Mouse (Mus musculus): Measurements from ENCODE around the gene Exosc10. TPM values are rescaled to one million over a fixed set of nuclear protein-coding genes. Genes with fewer than 3 reads are reported as not detected.

Exosc10 gene
- total RNA-seq, 2 experiments from 2014 or later = 21.0 to 21.6 TPM

DNA sequence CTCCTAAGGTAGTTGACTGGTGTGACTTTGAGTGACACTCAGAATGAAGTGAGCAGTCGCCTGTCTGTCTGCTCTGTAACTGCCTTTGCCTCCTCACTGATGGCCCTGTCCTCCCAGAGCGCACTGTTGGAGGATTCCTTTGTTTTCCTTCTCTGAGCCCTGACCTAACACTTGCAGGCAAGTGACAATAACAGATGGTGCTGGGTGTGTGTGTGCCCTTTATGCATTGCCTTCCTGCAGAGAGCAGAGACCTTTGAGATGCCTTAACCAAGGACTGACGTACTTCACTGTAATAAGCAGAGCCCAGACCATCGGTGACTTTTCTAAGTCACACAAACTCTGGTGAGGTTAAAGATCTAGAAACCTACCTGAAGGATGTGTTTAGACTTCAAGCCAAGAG lies 26.9 kb upstream of the Exosc10 start:
- no peak for TF ChIP-seq CTCF (IDR thresholded peaks at IDR 0.05)
- intact Hi-C loops (cut with DNase I) = no loop called here
- DNase-seq = no peak
- Histone ChIP-seq H3K27ac (peak overlapping the region; percentile 73), H3K4me3 (no peak overlapping the region)

DNA sequence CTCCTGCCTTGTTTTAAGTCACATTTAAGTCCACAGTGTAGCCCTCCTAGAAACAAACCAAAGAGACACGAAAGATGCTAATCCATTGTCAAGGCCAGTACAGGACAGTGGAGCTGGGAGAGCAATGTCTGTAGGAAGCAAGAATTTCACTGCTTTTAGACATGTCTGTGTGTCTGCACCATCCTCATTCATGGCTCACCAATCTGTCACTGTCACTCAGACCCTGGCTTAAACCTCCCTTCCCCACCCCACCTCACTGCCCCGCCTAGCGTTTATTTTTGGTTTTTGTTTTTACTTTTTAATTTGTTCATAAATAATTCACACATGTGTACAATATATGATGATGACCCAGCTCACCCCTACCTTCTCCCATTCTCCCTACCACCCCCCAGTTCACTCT lies 25.7 kb upstream of the Exosc10 start:
- peak overlapping the region; percentile 73 for H3K27ac ChIP-seq
- TF ChIP-seq CTCF (IDR thresholded peaks at IDR 0.05) = no peak
- no peak overlapping the region for H3K4me3 ChIP-seq
- intact Hi-C loops (cut with DNase I) = no loop called here
- no peak for DNase-seq

DNA sequence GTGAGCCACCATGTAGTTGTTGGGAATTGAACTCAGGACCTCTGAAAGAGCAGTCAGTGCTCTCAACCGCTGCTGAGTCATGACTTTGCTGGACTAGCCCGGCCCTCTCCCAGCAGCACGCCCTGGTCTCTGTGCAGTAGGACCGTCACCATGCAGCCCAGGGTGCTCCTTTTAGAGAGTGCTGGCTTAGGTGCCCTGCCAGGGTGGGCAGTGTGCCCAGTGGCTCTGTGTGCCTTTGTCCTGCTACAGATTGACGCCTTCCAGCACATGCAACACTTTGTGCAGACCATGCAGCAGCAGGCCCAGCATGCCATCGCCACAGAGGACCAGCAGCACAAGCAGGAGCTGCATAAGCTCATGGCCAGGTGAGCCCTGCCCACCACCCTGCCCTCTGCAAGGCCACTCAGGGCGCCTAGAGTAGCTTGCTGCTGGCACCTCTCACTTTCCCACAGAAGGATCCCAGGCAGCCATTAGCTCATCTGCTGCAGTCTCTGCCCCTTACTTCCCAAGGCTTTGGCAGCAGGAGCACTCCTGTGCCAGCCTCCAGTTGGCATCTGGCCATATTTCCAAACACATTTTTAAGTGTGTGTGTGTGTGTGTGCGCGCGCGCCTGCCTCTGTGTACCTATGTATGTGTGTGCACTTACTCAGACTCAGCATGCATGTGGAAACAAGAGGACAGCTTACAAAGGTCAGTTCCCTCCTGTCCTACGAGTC lies 24.5 kb upstream of the Exosc10 start:
- Histone ChIP-seq H3K4me3 (no peak overlapping the region), H3K27ac (no peak overlapping the region)
- no peak for TF ChIP-seq CTCF (IDR thresholded peaks at IDR 0.05)
- intact Hi-C loops (cut with DNase I) = no loop called here
- peak; percentile 48 for DNase-seq

DNA sequence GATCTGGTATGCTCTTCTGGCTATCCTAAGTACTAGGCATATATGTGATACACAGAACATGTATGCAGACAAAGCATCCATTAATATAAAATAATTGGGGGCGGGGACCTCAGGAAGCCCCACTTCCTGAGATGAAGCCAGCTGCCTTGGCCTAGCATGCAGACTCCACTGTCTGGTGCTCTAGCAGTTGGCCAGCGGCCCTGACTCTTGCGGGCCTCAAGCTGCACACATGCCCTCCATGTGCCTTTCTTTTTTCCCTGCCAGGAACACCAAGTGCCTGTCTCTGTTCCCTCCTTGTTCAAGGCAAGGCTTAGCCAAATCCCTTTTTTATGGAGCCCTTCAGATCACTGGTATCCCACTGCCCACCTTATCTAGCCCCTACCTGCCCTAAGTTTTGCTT lies 22.4 kb upstream of the Exosc10 start:
- no peak for DNase-seq
- TF ChIP-seq CTCF (IDR thresholded peaks at IDR 0.05) = no peak
- intact Hi-C loops (cut with DNase I) = no loop called here
- Histone ChIP-seq H3K4me3 (no peak overlapping the region), H3K27ac (no peak overlapping the region)

DNA sequence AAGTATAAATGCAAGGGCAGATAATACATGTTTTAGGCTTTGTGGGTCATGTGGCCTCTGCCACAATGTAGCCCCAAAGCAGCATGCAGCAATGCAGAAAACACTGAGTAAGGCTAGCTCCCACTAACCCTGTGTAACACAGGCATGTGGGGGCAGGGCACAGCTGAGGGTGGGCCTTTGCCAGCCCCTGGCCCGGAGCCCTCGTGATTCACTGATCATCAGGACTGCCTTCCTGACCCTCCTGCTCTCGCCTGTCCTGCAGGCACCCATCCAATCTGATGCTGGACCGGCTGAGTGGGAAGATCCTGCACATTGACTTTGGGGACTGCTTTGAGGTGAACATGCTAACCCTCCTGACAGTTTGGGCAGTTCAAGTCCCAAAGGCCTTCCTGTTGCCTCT lies 9.1 kb upstream of the Exosc10 start:
- intact Hi-C loops (cut with DNase I) = no loop called here
- Histone ChIP-seq H3K27ac (no peak overlapping the region), H3K4me3 (no peak overlapping the region)
- no peak for DNase-seq
- TF ChIP-seq CTCF (IDR thresholded peaks at IDR 0.05) = no peak

DNA sequence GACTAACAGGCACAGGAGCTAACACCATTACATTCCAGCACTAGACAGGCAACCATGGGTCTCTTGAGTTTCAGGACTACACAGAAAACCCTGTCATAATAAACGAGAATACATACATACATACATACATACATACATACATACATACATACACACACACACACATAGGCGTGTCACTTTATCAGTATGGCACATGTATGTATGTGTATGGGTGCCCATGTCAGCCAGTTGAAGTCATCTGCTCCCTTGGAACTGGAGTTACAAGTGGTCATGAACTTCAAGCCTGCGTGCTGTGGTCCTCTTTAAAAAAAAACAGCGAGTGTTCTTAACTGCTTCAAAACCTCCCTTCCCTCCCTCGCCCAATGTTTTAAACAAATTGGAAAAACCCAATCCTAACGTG lies 463 bp upstream of the Exosc10 start:
- TF ChIP-seq CTCF (IDR thresholded peaks at IDR 0.05) = no peak
- intact Hi-C loops (cut with DNase I) = no loop called here
- Histone ChIP-seq H3K4me3 (peak overlapping the region; percentile 99), H3K27ac (peak overlapping the region; percentile 98)
- no peak for DNase-seq

DNA sequence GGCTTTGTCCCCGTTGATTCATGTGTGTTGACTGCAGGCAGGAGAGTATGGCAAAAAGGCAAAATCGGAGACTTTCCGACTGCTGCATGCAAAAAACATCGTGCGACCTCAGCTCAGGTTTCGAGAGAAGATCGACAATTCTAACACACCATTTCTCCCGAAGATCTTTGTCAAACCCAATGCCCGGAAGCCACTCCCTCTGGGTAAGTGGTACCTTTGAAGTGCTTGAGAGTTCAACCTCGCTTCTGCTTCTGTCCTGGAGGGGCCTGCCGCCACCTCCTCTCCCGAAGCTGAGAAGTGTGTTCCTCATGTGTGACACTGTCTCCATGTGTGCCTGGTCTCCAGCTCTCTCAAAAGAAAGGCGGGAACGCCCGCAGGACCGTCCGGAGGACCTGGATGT lies 4.4 kb downstream of the Exosc10 start:
- Histone ChIP-seq H3K4me3 (no peak overlapping the region), H3K27ac (no peak overlapping the region)
- no peak for DNase-seq
- TF ChIP-seq CTCF (IDR thresholded peaks at IDR 0.05) = no peak
- intact Hi-C loops (cut with DNase I) = no loop called here

DNA sequence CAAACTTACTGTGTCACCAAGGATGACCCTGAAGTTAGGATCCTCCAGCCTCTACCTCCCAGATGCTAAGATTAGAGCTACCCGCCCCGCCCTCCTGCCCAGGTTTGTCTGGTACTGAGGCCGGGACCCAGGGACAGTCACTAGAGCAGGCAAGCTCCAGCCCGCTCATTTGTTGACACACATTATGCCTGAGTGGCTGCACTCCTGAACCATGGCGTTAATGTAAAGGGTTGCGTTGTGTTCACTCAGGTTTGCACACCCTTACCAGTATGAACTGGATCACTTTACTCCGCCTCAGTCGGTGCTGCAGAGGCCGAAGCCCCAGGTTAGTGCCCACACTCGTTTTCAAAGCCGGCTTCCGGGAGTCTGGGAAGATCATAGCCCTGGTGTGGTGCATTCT lies 5.4 kb downstream of the Exosc10 start:
- DNase-seq = no peak
- Histone ChIP-seq H3K27ac (no peak overlapping the region), H3K4me3 (no peak overlapping the region)
- intact Hi-C loops (cut with DNase I) = no loop called here
- TF ChIP-seq CTCF (IDR thresholded peaks at IDR 0.05) = no peak

DNA sequence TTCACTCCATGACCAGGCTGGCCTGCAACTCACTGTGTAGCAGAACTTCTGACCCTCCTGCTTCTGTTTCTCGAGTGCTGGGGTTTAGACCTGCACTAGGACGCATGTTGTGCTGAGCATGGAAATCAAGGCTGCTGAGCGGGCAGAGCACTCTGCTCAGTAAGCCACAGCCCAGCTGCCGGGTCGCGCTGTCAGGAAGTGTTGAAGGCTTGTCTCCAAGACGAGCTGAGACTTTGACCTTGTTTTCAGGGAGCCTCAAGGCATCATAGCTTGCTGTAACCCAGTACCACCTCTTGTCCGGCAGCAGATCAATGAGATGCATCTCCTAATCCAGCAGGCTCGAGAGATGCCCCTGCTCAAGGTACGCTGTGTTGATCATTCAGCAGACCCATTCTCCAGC lies 11.9 kb downstream of the Exosc10 start:
- no peak for TF ChIP-seq CTCF (IDR thresholded peaks at IDR 0.05)
- DNase-seq = no peak
- H3K27ac ChIP-seq = no peak overlapping the region
- H3K4me3 ChIP-seq = no peak overlapping the region
- intact Hi-C loops (cut with DNase I) = no loop called here

DNA sequence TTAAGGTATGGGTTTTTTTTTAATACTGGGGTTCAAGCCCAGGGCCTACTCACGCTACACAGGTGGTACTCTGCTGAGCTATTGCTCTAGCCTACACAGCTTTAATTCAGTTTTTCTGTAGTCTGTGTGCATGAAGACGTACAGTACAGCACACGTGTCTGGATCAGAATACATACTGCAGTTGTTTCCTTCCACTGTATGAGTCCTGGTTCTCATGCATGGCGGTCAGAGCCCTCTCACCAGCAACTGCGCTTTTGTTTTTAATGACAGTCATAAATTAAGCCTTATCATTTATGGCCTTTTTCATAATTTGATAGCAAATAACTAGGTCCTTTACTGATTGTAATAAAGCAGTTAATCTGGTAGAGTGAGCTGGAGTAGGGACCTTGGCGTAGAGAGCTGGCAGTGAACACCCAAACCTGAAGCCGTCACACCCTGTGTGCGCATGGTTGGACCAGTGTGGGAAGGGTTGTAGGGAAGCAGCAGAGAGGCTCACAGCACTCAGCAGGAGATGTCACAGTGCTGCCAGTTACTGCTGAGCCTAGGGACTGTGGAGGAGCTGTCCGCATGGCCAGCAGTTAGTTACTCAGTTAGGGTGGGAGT lies 12.6 kb downstream of the Exosc10 start:
- no peak for TF ChIP-seq CTCF (IDR thresholded peaks at IDR 0.05)

DNA sequence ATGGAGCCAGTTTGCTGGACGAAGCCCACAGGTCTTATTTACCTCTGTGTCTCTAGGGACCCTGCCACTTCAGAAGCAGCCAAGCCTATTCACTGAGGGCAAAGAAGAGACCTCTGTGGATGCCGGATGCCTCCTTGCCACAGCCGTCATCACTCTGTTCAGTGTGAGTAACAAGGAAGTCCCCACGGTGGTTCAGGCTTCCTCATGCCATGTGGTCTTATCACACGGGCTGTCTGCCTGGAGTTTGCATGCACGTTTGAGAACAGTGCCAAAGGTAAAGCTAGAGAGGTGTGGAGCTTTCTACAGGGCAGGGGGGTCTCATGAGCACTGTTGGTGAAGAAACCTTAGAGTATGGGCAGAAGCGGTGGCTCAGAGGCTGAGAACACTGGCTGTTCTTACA lies 15.0 kb downstream of the Exosc10 start:
- intact Hi-C loops (cut with DNase I) = no loop called here
- Histone ChIP-seq H3K27ac (no peak overlapping the region), H3K4me3 (no peak overlapping the region)
- TF ChIP-seq CTCF (IDR thresholded peaks at IDR 0.05) = no peak
- DNase-seq = no peak

More for the DNA sequence above, 12.6 kb downstream of the Exosc10 start:
- Histone ChIP-seq H3K4me3 (no peak overlapping the region), H3K27ac (no peak overlapping the region)
- no peak for DNase-seq
- intact Hi-C loops (cut with DNase I) = no loop called here

DNA sequence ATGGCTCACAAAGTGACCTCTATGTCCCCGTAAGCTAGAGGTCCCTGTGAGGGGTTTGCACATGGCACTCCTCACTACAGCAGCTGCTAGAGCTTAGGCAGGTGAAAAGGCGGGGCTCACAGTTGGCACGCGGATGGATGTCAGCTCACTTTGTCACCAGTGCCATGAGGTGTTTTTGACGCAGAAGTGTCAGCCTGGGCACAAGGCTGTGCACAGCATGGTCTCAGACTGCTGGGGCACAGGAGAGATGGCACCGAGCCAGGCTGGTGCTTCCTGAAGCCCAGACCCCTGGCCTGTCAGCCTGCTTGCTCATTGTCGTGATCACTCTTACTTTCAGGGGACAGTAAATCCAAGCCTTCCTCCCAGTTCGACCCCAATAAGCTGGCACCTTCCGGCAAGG lies 22.5 kb downstream of the Exosc10 start:
- peak; percentile 22 for DNase-seq
- Histone ChIP-seq H3K4me3 (no peak overlapping the region), H3K27ac (no peak overlapping the region)
- intact Hi-C loops (cut with DNase I) = no loop called here
- no peak for TF ChIP-seq CTCF (IDR thresholded peaks at IDR 0.05)

DNA sequence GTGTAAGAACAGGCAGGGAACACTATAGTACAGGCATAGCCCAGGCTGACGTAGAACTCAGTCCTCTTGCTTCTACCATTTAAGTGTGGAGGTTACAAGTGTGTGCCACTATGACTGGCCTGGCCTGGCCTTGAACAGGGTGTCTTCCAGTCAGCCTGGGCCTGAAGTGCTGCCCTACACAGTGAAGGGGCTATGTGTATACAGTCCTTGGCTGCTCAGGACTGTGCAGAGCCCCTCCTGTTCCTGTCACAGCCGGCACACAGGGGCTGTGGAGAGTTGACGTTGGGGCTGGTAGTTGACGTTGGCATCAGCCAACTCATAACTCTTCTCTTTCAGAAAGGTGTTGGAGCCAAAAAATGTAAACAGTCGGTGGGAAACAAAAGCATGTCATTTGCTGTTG lies 23.2 kb downstream of the Exosc10 start:
- Histone ChIP-seq H3K27ac (no peak overlapping the region), H3K4me3 (no peak overlapping the region)
- TF ChIP-seq CTCF (IDR thresholded peaks at IDR 0.05) = no peak
- intact Hi-C loops (cut with DNase I) = no loop called here
- peak; percentile 0 for DNase-seq

DNA sequence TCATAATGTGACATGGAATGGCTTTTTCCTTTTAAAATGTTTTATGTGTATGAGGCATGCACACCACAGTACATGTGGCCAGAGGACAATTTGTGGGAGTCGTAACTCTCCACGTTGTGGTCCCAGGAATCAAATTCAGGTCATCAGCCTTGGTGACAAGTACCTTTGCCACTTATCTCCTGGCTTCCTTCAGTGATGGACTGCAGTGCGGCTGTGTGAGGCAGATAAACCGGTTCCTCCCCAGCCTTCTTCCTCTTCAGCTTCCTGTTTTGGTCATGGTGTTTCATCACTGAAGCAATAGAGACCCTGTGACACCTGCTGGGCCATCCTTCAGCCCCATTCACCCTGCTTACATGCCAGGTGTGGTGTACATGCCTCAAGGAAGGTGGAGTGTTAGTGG lies 25.0 kb downstream of the Exosc10 start:
- Histone ChIP-seq H3K27ac (no peak overlapping the region), H3K4me3 (no peak overlapping the region)
- TF ChIP-seq CTCF (IDR thresholded peaks at IDR 0.05) = no peak
- intact Hi-C loops (cut with DNase I) = no loop called here
- DNase-seq = peak; percentile 5
